Mouse (Mus musculus) leukemia stem cell, adult 10-12 weeks (primary cell): ENCODE results near the gene Dag1. TPM values are rescaled to one million over a fixed set of nuclear protein-coding genes. Genes with fewer than 3 reads are reported as not detected.

Experiments
- polyA plus RNA-seq: library from polyadenylated mRNA; stranded (reverse); fragments of >175 nt; gene quantifications from 2 replicates; pipeline ENCODE4 v1.2.3, GENCODE M21; 2012; ENCODE audit warnings: low replicate concordance

Dag1 gene
- 10.5 and 13.6 TPM in 2 replicates for polyA plus RNA-seq

DNA sequence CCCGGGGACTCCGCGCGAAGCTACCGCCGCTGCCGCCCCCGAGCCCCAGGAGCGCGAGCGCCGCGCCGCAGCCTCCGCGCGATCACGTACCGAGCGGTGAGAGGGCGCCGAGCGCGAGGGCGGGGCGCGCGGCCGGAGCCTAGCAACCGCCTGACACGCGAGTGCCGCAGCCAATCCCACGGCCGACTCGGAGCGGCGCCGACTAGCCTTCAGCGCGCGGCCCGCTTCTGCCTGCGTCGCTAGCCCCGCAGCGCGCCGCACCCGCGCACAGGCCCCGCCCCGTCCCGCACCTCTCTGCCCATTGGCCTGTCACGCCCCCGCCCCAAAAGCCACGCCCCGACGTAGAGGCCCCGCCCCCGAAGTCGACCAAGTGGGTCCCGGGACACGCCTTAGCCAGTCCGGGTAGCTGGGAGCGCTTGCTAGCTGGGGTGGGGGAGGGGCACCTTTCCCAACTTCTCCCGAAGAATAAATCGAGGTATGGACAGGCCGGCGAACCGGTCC lies at the start of gene Dag1:
Gene Dag1, minus strand, starts transcription at position 269 of the 501 bp plus-strand sequence.

DNA sequence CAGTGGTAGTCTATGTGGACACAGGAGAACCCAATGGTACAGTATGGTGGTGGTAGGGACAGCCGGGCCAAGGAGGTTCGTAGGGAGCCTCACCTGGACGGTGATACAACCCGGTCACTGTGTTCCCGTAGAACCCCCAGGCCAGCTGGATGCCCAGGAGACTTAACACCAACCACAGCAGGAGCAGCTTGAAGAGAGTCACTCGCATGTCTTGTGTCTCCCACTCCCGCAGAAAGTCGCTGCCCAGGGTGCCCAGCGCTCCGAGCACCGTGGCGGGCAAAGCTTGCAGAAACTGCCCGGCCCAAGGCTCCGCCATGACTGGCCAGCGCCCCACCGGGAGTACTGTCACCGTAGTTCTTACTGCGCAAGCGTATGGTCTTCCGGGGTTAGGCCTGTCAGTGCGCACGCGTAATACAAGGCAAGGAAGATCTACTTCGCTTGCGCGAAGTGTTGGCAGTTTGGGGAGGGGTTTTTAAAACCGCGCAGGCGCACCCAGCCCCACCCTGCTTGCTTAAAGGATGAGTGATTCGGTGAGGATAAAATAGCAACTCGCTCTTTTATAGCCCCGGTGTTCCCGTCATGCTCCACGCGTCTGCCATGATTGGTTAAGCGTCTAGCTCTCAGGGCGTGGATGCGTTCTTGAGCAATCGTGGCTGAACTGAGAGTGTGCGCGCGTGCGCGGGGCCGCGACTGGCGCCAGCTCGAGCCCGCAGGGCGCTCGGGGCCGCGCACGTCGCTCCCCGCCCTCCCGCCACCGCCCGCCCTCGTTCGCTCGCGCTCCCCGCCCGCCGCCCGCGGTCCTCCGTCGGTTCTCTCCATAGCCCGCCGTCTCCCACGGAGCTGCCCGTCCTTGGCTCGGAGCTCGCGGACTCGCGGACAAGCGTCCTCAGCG lies 42.1 kb upstream of the Dag1 start, which contains the start of the genes Rhoa and Tcta:
Gene Rhoa, plus strand, starts transcription at position 501 of the 892 bp plus-strand sequence.
Gene Tcta, minus strand, starts transcription at position 532 of the 892 bp plus-strand sequence.

DNA sequence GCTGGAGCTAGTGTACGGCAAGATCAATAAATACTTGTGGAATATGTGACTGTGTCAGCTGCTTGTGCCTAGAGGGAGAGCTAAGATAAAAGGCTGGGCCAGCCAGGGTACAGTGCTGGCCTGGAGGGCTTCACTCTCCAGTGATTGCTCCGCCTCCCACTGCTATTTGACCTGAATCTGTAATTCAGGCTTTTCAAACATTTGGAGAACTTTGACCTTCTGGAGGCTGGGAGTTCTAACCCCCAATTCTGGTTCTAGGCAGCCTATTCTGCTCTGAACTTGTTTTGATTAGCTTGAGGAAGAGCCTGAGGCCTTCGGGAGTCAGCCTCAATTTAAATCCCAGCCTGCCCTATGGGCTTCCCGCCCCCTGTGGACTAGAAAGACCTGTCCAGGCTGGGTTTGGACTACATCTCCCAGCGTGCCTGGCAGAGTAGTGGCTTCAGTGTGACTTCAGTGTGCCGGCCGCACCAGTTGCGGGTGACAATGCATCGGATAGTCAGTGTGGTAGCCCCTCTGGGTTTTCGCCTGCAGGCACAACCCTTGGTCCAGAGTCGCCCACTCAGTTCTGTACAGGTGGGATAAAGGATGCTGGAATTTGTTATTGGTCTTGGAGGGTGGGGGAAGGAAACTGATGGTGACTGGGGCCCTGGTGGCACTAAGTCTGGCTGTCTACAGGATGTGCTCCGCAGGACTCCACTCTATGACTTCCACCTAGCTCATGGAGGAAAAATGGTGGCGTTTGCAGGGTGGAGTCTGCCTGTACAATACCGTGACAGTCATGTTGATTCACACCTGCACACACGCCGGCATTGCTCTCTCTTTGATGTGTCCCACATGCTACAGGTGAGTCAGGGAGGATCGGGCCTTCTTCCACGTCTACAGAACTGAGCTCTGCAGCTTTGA lies 32.9 kb upstream of the Dag1 start, which contains the start of gene Amt:
Gene Amt, plus strand, starts transcription at position 401 of the 903 bp plus-strand sequence.

DNA sequence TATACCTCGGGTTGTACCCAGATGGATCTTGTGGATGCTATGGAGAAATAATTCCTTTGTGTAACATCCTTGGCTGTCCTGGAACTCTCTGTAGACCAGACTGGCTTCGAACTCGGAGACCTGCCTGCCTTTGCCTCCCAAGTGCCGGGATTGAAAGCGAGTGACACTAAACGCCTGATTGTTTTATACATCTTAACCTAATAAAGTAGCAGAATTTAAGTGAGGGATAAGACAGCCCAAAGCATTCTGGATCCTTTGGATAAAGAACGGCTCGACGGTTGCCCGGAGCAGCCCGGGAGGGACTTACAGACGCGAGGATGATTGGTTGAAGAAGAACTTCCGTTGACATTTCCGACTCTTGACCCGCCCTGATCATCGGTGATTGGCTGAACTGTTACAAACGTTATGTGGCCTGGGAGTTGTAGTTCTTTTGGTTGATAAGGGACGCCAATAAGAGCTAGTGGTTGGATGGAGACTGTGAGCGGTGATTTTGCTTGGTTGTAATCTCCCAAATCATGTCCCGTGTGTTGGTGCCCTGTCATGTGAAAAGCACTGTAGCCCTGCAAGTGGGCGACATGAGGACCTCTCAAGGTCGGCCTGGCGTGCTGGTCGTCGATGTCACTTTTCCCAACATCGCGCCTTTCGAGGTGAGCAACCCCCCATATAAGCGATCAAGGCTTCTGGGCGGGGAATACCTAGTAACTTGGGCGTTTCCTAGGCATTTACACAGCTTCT lies 26.4 kb upstream of the Dag1 start, which contains the start of gene Nicn1:
Gene Nicn1, plus strand, starts transcription at position 414 of the 735 bp plus-strand sequence.

DNA sequence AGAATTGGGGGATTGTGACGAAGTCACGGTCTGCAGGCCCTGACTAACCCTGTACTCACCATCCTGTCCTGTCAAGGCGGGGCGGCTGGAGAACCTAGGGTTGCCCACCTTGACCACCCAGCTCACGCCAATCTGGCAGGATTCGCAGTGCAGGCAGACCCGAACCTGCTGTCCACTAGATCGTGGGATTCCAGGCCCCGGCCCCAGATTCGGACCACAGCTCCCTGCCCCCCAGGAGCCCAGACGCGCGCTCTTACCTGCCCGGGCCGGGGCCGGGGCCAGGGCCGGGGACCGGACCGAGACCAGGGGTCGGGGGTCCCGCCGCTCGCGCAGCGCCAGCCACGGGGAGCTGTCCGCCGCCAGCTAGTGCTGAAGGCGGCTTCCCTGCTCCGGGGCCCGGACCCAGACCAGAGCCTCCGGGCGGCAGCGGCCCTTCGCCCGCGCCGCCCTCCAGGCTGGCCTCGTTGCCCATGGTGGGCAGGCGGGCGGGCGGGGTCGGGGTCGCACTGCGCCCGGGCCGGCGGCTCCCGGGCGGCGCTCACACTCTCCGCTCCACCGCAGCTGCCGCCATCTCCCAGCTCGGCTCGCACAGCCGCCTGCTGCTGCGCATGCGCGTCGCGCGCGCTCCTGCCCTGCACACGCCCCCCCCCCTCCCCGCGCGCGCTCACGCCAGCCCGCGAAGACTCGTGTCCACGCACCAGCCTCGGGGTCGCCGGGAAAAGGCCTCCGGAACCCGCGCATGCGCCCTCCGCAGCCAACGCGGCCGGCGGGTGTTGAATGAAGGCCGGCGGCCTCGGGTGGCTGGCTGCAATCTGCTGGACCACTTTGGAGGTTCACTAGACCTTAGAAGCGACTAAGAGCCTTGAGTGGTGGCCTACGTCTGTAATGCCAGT lies 73.7 kb downstream of the Dag1 start, which contains the start of gene Bsn:
Gene Bsn, minus strand, starts transcription at position 598 of the 893 bp plus-strand sequence.

Other genes with a start within 250 kb of the Dag1 start
- gene Gmppb, start 214.7 kb downstream of the Dag1 start, polyA plus RNA-seq: 2.6 and 31.6 TPM in 2 replicates
- gene Amigo3, start 210.8 kb downstream of the Dag1 start, polyA plus RNA-seq: 0.14 and 1.2 TPM in 2 replicates
- gene Mst1, start 183.5 kb downstream of the Dag1 start, polyA plus RNA-seq: 8.1 and 8.2 TPM in 2 replicates
- gene Rnf123, start 180.6 kb downstream of the Dag1 start, polyA plus RNA-seq: 173 and 722 TPM in 2 replicates
- 69.6 and 170 TPM in 2 replicates for gene Apeh, start 169.4 kb downstream of the Dag1 start, polyA plus RNA-seq
- gene Bsn, start 73.6 kb downstream of the Dag1 start, polyA plus RNA-seq: 1.0 and 3.3 TPM in 2 replicates
- gene Nicn1, start 26.5 kb upstream of the Dag1 start, polyA plus RNA-seq: 0.14 TPM in 2 replicates
- gene Amt, start 32.9 kb upstream of the Dag1 start, polyA plus RNA-seq: not detected in 2 replicates
- 53.2 and 101 TPM in 2 replicates for gene Rhoa, start 42.2 kb upstream of the Dag1 start, polyA plus RNA-seq
- gene Tcta, start 42.2 kb upstream of the Dag1 start, polyA plus RNA-seq: 1.6 and 3.6 TPM in 2 replicates
- gene Gpx1, start 74.9 kb upstream of the Dag1 start, polyA plus RNA-seq: 197 and 287 TPM in 2 replicates
- 10.2 and 101 TPM in 2 replicates for gene Usp4, start 83.9 kb upstream of the Dag1 start, polyA plus RNA-seq
- gene 1700102P08Rik, start 128.8 kb upstream of the Dag1 start, polyA plus RNA-seq: 4.5 and 5.6 TPM in 2 replicates
- 0.08 TPM in 1 of 2 replicates, not detected in the other for gene Ccdc36, start 164.5 kb upstream of the Dag1 start, polyA plus RNA-seq
- not detected in 2 replicates for gene BC048562, start 172.5 kb upstream of the Dag1 start, polyA plus RNA-seq
- gene Ccdc71, start 196.6 kb upstream of the Dag1 start, polyA plus RNA-seq: 9.8 and 21.0 TPM in 2 replicates
- gene Klhdc8b, start 197.6 kb upstream of the Dag1 start, polyA plus RNA-seq: 52.5 and 54.2 TPM in 2 replicates
- 1.3 and 3.0 TPM in 2 replicates for gene Lamb2, start 215.8 kb upstream of the Dag1 start, polyA plus RNA-seq
- 106 and 149 TPM in 2 replicates for gene Usp19, start 226.6 kb upstream of the Dag1 start, polyA plus RNA-seq
- 32.3 and 117 TPM in 2 replicates for gene Qars, start 243.7 kb upstream of the Dag1 start, polyA plus RNA-seq